ENCODE assay signal across 17 mouse cellular contexts in the genomic region with DNA sequence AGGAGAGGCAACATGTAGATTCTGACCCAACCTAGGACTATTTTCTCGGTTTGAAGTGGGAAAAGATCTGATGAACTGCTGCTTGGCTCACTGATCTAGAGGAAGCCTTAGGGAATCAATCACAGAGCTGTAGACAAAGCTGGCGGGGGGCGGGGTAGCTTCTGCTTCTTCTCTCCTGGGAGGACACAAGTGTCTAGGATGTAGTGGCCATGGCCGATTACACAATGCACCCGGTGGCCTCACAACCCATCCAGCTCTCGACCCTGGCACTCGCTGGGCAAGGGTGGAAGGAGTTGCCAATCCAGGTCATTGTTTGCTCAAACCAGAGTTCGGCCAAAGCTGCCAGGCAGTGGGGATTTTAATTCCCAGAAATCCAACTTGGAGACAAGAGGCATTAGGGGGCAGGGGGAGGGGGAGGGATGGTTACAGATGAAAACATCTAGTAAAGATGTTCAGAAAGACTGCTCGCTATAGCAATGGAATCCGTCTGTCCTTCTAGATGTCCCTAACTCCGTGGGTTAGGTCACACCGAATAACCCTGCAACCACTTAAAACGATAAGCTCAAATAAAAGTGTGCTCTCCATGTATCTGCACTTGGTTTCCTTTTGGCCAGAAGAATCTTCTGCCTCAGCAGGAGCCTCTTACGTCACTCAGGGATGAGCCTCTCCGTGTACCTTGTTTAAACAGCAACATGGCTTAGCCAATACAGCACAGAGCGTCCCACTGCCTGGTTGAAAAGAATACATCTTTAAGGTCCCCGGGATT. TPM values are rescaled to one million over a fixed set of nuclear protein-coding genes. Genes with fewer than 3 reads are reported as not detected.
DNase-seq lines count a peak whose midpoint lies in the region; ATAC-seq and TF ChIP-seq lines count a peak whose summit lies in the region.
"Had no signal": no experiment of that assay in that cellular context is flagged by ENCODE, and none has a peak within 500 bp of the region (broad histone marks: within the 10 kb centered on the region; RNA-seq: fewer than 3 reads in every experiment).

No protein-coding gene starts in this region.

- DNase-seq in heart, adult 2 months, result no peak
- peak; percentile 96 for DNase-seq in liver, adult 2 months (ENCODE audit: extremely low read depth, low read depth, low spot score)
- peak; percentile 68 for DNase-seq in adrenal gland, postnatal 14 days
- DNase-seq in lung, postnatal 10 days, result peak; percentile 58
- DNase-seq in retina, embryonic 14.5 days (ENCODE audit: low spot score), result no peak
- DNase-seq in embryo, embryonic 10 days (ENCODE audit: low spot score), result no peak
- DNase-seq: cerebellum, adult 2 months had no signal

- TF ChIP-seq POLR2A in heart, adult 2 months (IDR thresholded peaks at IDR 0.05; ENCODE audit: insufficient read depth, low read depth, low read length), result no peak
- no peak for TF ChIP-seq POLR2A in liver, adult 2 months (IDR thresholded peaks at IDR 0.05; ENCODE audit: extremely low read depth, insufficient read depth, low read length)

- ATAC-seq in heart, embryonic 12.5 days (ENCODE audit: insufficient number of reproducible peaks, low FRiP score), result no peak
- ATAC-seq in liver, embryonic 12.5 days, result no peak
- ATAC-seq: CD4-positive, CD25-positive, alpha-beta regulatory T cell, adult 4 months; hindbrain, postnatal 0 days had no signal

- H3K36me3 ChIP-seq in heart, embryonic 12.5 days, result no peaks in the 10 kb centered on the region
- H3K36me3 ChIP-seq in heart, adult 2 months (ENCODE audit: control insufficient read depth, insufficient read depth, low read length), result peaks cover 2% of the 10 kb centered on the region; the same call in 1 of the 2 replicates
- H3K36me3 ChIP-seq in liver, adult 2 months (ENCODE audit: control insufficient read depth, insufficient read depth, low read length), result no peaks in the 10 kb centered on the region
- H3K36me3 ChIP-seq in liver, embryonic 12.5 days, result no peaks in the 10 kb centered on the region
- H3K36me3 ChIP-seq: heart, embryonic 15.5 days; liver, embryonic 15.5 days; neural tube, embryonic 12.5 days had no signal

- no peaks in the 10 kb centered on the region for H3K9me3 ChIP-seq in heart, embryonic 12.5 days (replicated peaks)
- H3K9me3 ChIP-seq in liver, embryonic 12.5 days (replicated peaks), result no peaks in the 10 kb centered on the region
- H3K9me3 ChIP-seq: heart, embryonic 15.5 days; liver, embryonic 15.5 days; neural tube, embryonic 12.5 days had no signal

- no peak overlapping the region for H3K9ac ChIP-seq in heart, embryonic 12.5 days
- H3K9ac ChIP-seq in heart, adult 2 months (ENCODE audit: low read depth, low read length), result no peak overlapping the region
- H3K9ac ChIP-seq in liver, adult 2 months (ENCODE audit: low read depth, low read length), result peak overlapping the region; percentile 58
- no peak overlapping the region for H3K9ac ChIP-seq in liver, embryonic 12.5 days
- H3K9ac ChIP-seq: heart, embryonic 15.5 days; liver, embryonic 15.5 days; neural tube, embryonic 12.5 days had no signal

- H3K4me1 ChIP-seq in heart, embryonic 12.5 days (replicated peaks), result peaks cover 58% of the 10 kb centered on the region
- peaks cover 25% of the 10 kb centered on the region for H3K4me1 ChIP-seq in heart, adult 2 months (ENCODE audit: control insufficient read depth, insufficient read depth, low read length)
- peaks cover 44% of the 10 kb centered on the region for H3K4me1 ChIP-seq in liver, adult 2 months (ENCODE audit: control insufficient read depth, insufficient read depth, low read length)
- H3K4me1 ChIP-seq in liver, embryonic 12.5 days, result peaks cover 10% of the 10 kb centered on the region; the same call in 1 of the 2 replicates

- no peak for TF ChIP-seq CTCF in heart, adult 2 months (IDR thresholded peaks at IDR 0.05)
- TF ChIP-seq CTCF in liver, adult 2 months (IDR thresholded peaks at IDR 0.05; ENCODE audit: low read depth, low read length), result no peak

- intact Hi-C loops in heart, adult 2 months (cut with DNase I), result no loop called here

- WGBS in heart, embryonic 12.5 days, result 66% methylated on average over 17 of the region's 17 CpGs
- 71% methylated on average over 17 of the region's 17 CpGs for WGBS in heart, adult 2 months
- WGBS in liver, adult 2 months, result 24% methylated on average over 17 of the region's 17 CpGs
- WGBS in liver, embryonic 12.5 days (ENCODE audit: insufficient replicate concordance), result 57% methylated on average over 17 of the region's 17 CpGs

- H3K4me3 ChIP-seq in heart, embryonic 12.5 days, result no peak overlapping the region
- no peak overlapping the region for H3K4me3 ChIP-seq in heart, adult 2 months
- no peak overlapping the region for H3K4me3 ChIP-seq in liver, adult 2 months (ENCODE audit: insufficient read depth, low read depth, low read length)
- no peak overlapping the region for H3K4me3 ChIP-seq in liver, embryonic 12.5 days
- H3K4me3 ChIP-seq: erythroblast, embryonic 14.5 days; heart, embryonic 15.5 days; liver, embryonic 15.5 days; neural tube, embryonic 12.5 days had no signal

- H3K79me2 ChIP-seq in heart, adult 2 months (replicated peaks; ENCODE audit: control insufficient read depth, insufficient read depth, low read length), result no peaks in the 10 kb centered on the region
- H3K79me2 ChIP-seq in liver, adult 2 months (ENCODE audit: control insufficient read depth, insufficient read depth, low read length), result no peaks in the 10 kb centered on the region

- peak overlapping the region; percentile 42; the same call in 1 of the 2 replicates for H3K27ac ChIP-seq in heart, embryonic 12.5 days (ENCODE audit: poor library complexity, severe bottlenecking)
- no peak overlapping the region; the same call in 1 of the 2 replicates for H3K27ac ChIP-seq in heart, adult 2 months
- H3K27ac ChIP-seq in liver, adult 2 months (replicated peaks; ENCODE audit: insufficient read depth, low read depth, low read length), result peak overlapping the region; percentile 87
- H3K27ac ChIP-seq in liver, embryonic 12.5 days, result no peak overlapping the region
- H3K27ac ChIP-seq: heart, embryonic 15.5 days; hindbrain, postnatal 0 days; liver, embryonic 15.5 days; neural tube, embryonic 12.5 days had no signal

- no peak for TF ChIP-seq EP300 in heart, adult 2 months (IDR thresholded peaks at IDR 0.05; ENCODE audit: insufficient read depth, low read depth, low read length)

- H3K27me3 ChIP-seq in heart, embryonic 12.5 days (replicated peaks), result no peaks in the 10 kb centered on the region
- H3K27me3 ChIP-seq in heart, adult 2 months (ENCODE audit: control insufficient read depth, insufficient read depth, low read length), result no peaks in the 10 kb centered on the region
- H3K27me3 ChIP-seq in liver, adult 2 months (ENCODE audit: control insufficient read depth, insufficient read depth, low read length), result no peaks in the 10 kb centered on the region
- H3K27me3 ChIP-seq in liver, embryonic 12.5 days (replicated peaks), result no peaks in the 10 kb centered on the region
- H3K27me3 ChIP-seq: heart, embryonic 15.5 days; liver, embryonic 15.5 days; neural tube, embryonic 12.5 days had no signal

- H3K4me2 ChIP-seq in heart, embryonic 12.5 days, result peak overlapping the region; percentile 2; the same call in 1 of the 2 replicates
- H3K4me2 ChIP-seq in liver, embryonic 12.5 days, result no peak overlapping the region
- H3K4me2 ChIP-seq: heart, embryonic 15.5 days; liver, embryonic 15.5 days; neural tube, embryonic 12.5 days had no signal

RNA-seq across cellular contexts. Expression of a gene that starts 27.9 kb away (rescaled TPM):
- 0.38 and 0.40 TPM in 2 replicates for polyA plus RNA-seq in heart, embryonic 12.5 days (2016; fragmentation: Nextera tagmentation; extraction: Ambion mirVana)
- not detected for total RNA-seq in heart, adult 2 months (2021)
- 0.08 TPM in 1 of 2 replicates, not detected in the other for polyA plus RNA-seq in heart, adult 2 months (2012; rRNA removed)
- 0.07 TPM in 1 of 2 replicates, not detected in the other for total RNA-seq in liver, adult 2 months (2014; rRNA removed)
- polyA plus RNA-seq in liver, adult 2 months (2012; rRNA removed), result not detected in 2 replicates
- 0.07 and 0.11 TPM in 2 replicates for polyA plus RNA-seq in liver, embryonic 12.5 days (2016; fragmentation: Nextera tagmentation; extraction: Ambion mirVana)
- 0.38 TPM in 1 of 2 replicates, not detected in the other for total RNA-seq in adrenal gland, postnatal 14 days (2021)
- total RNA-seq: hindbrain, postnatal 0 days; layer of hippocampus, adult 8-10 months; left cerebral cortex, postnatal 14 days had no signal
- polyA plus RNA-seq: cerebellum, adult 2 months; liver, embryonic 15.5 days had no signal

Comparison
In these comparisons a context has a peak if more than half of its experiments do, and no peak if none do; other contexts are left out.
1. H3K27ac ChIP-seq: peak in heart, embryonic 12.5 days (single experiment) and liver, adult 2 months (single experiment); none in heart, adult 2 months (single experiment) and liver, embryonic 12.5 days (single experiment).
2. DNase-seq: peak in liver, adult 2 months (single experiment), adrenal gland, postnatal 14 days (single experiment) and lung, postnatal 10 days (single experiment); none in heart, adult 2 months (0 of 2), retina, embryonic 14.5 days (single experiment) and embryo, embryonic 10 days (single experiment).